Mouse (Mus musculus) embryonic facial prominence, embryonic 12.5 days (tissue): Measurements from ENCODE around the gene Fam8a1. TPM values are rescaled to one million over a fixed set of nuclear protein-coding genes. Genes with fewer than 3 reads are reported as not detected.

Experiments used
- ATAC-seq: fragments of 200-750 bp; cut with Nextera tagmentation; 2 replicates; pipeline ENCODE4 v1.8.0; 2017; ENCODE audit not compliant: insufficient number of reproducible peaks, insufficient read depth, low FRiP score, low TSS enrichment
- H3K27ac ChIP-seq: fragments of 300-500 bp; sonication (generic); 2 replicates; pipeline ENCODE4 v1.5.1; 2016; ENCODE audit warnings: mild to moderate bottlenecking
- H3K27me3 ChIP-seq: fragments of 300-500 bp; sonication (generic); 2 replicates; pipeline ENCODE4 v1.6.1; 2016; ENCODE audit warnings: mild to moderate bottlenecking, moderate library complexity
- H3K36me3 ChIP-seq: fragments of 300-500 bp; sonication (generic); 2 replicates; pipeline ENCODE4 v1.6.1; 2016; ENCODE audit warnings: mild to moderate bottlenecking
- H3K4me1 ChIP-seq: fragments of 300-500 bp; sonication (generic); 2 replicates; pipeline ENCODE4 v1.6.1; 2016
- H3K4me2 ChIP-seq: fragments of 300-500 bp; sonication (generic); replicated peaks from 2 replicates; pipeline ENCODE4 v1.6.1; 2016; ENCODE audit warnings: mild to moderate bottlenecking, moderate library complexity
- H3K4me3 ChIP-seq: fragments of 300-500 bp; sonication (generic); 2 replicates; pipeline ENCODE4 v1.5.1; 2016; ENCODE audit warnings: mild to moderate bottlenecking
- H3K9ac ChIP-seq: fragments of 300-500 bp; sonication (generic); 2 replicates; pipeline ENCODE4 v1.6.1; 2016; ENCODE audit warnings: mild to moderate bottlenecking, moderate library complexity
- H3K9me3 ChIP-seq: fragments of 300-500 bp; sonication (generic); 2 replicates; pipeline ENCODE4 v1.6.1; 2016; ENCODE audit warnings: mild to moderate bottlenecking, moderate library complexity
- WGBS: fragments of 180-500 bp; shearing (Covaris S2); methylation state at CpG from one replicate; pipeline ENCODE4 v1.1.7; 2016; 5-methylcytosine and 5-hydroxymethylcytosine counted together
- polyA plus RNA-seq: library from polyadenylated mRNA; unstranded; fragments of >200 nt; fragmentation: Nextera tagmentation; extraction: Ambion mirVana; gene quantifications from 2 replicates; pipeline ENCODE4 v1.2.1, GENCODE M21; 2016

Fam8a1 gene
- polyA plus RNA-seq = 15.3 and 17.4 TPM in 2 replicates

DNA sequence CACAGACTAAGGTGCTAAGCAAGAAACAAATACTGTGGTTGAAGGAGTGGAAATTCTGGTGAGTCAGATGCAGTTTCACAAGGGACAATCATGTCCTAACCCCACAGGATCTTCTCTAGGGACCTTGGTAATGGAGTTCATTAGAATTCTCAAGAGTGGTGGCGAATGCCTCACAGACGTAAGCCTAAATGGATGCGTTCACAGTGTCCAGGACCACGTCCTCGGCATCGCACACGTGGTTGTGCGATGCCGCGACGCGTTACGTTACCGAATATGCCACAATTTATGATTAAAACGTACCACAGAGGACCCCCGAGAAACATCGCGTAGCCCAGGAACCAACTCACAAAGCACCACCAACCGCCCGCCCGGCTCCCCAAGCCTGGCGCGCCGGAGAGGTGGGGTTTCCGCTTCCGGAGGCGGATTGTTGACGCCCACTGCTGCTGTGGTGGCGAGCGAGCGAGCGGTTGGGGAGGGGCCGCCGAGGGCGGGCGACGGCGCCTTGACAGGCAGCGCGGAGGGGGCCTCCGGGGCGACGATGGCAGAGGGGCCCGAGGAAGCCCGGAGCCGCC, at the start of gene Fam8a1:
TSS of gene Fam8a1 (plus strand) at position 475 of the 572 bp plus-strand sequence.
- Histone ChIP-seq H3K9me3 (no peaks in the 10 kb centered on the region), H3K4me3 (peak within 1 kb of the TSS; percentile 98), H3K4me1 (peaks cover 12% of the 10 kb centered on the region), H3K27ac (peak within 1 kb of the TSS; percentile 65), H3K9ac (peak within 1 kb of the TSS; percentile 90), H3K27me3 (no peaks in the 10 kb centered on the region), H3K4me2 (peak within 1 kb of the TSS; percentile 90), H3K36me3 (peaks cover 15% of the 10 kb centered on the region)
- ATAC-seq = peak; percentile 90
- under 1% methylated on average over 46 of the region's 46 CpGs for WGBS

DNA sequence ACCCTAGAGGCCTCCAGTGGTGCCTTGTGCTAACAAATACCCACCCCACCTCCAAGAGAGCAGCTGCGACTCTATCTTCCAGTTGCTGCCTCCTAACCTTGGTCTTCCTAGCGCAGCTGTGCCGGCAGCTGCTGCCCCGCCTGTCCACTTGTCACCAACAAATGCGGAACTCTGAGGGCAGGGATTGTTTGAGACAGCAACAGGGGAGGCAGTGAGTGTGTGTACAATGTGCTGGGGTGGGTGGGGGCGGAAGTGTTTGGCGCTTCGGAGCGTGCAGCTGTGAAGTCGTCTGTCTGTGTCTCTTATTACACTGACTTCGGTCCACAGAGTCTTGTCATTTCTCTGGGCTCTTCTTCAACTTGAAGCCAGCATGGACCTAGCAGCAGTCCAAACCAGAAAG, 49.7 kb upstream of the Fam8a1 start:
- Histone ChIP-seq H3K27me3 (no peaks in the 10 kb centered on the region), H3K9ac (no peak overlapping the region), H3K4me3 (no peak overlapping the region), H3K4me2 (peak overlapping the region; percentile 26), H3K4me1 (peaks cover 7% of the 10 kb centered on the region), H3K36me3 (no peaks in the 10 kb centered on the region), H3K9me3 (no peaks in the 10 kb centered on the region), H3K27ac (0 out of 2 replicates have a peak overlapping the region, but pooled peaks have one; percentile 8)
- 0 out of 2 replicates have a peak, but pooled peaks have one; percentile 52 for ATAC-seq
- WGBS = 39% methylated on average over 11 of the region's 11 CpGs

DNA sequence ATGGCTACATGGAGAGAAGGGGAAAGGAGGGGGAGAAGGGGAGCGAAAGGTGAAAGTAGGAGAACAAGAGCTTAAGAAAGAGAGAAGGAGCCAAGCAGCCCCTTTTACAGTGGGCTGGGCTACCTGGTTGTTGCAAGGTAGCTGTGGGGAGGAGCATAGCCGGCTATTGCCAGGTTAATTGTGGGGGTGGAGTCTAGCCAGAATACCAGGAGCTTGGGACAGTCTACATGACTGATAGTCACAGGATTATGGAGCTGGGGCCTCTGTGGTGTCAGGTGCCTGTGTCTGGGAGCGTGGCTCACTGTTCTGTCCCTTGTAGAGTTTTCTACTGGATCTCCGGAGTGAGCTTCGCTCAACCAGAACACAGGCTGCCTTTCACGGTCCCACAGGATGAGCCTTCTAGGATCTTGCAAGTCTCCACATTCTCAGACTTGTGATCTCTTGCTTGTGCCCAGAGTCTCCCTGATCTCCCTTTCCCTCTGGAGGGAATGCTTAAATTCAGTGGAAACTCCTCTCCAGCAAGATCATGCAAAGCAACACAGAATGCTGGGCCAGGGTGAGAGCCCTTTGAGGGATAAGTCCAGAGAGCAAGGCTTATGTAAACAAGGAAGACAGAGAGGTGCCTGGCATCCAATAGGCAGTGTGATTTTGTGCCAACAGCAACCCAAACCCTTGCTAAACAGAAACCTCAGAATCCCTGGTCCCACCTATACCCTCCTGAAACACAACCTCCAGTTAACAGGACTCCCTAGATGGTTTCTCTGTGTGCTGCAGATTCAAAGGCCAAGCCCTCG, 48.2 kb upstream of the Fam8a1 start:
- no peaks in the 10 kb centered on the region for H3K9me3 ChIP-seq
- no peak overlapping the region for H3K9ac ChIP-seq
- H3K27me3 ChIP-seq = no peaks in the 10 kb centered on the region
- H3K36me3 ChIP-seq = no peaks in the 10 kb centered on the region
- H3K4me3 ChIP-seq = no peak overlapping the region
- no peak overlapping the region for H3K27ac ChIP-seq
- no peak for ATAC-seq
- no peak overlapping the region for H3K4me2 ChIP-seq
- peaks cover 7% of the 10 kb centered on the region for H3K4me1 ChIP-seq
- 76% methylated on average over 7 of the region's 7 CpGs for WGBS

DNA sequence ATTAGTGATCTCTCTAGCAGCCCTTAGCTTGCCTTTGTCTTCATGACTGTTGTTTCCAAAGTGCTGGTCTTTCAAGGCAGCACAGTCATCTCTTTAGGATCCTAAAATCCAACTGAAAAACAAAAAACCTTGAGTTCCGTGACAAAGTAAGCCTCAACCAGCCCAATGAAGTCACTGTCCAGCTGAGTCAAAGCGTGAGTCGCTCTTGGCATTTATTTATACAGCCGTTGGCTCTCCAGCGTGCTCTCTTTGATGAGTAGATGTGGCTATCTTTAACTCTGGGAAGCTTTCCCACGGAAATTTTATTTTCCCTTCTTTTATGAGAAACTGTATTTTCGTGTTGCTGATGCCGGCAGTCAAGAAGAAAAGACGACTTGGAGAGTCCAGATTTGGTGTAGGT, 42.7 kb upstream of the Fam8a1 start:
- H3K36me3 ChIP-seq = no peaks in the 10 kb centered on the region
- H3K27me3 ChIP-seq = no peaks in the 10 kb centered on the region
- no peaks in the 10 kb centered on the region for H3K4me1 ChIP-seq
- no peak overlapping the region for H3K9ac ChIP-seq
- no peaks in the 10 kb centered on the region for H3K9me3 ChIP-seq
- H3K4me2 ChIP-seq = no peak overlapping the region
- 89% methylated on average over 9 of the region's 9 CpGs for WGBS
- no peak overlapping the region for H3K4me3 ChIP-seq
- H3K27ac ChIP-seq = no peak overlapping the region
- ATAC-seq = no peak

DNA sequence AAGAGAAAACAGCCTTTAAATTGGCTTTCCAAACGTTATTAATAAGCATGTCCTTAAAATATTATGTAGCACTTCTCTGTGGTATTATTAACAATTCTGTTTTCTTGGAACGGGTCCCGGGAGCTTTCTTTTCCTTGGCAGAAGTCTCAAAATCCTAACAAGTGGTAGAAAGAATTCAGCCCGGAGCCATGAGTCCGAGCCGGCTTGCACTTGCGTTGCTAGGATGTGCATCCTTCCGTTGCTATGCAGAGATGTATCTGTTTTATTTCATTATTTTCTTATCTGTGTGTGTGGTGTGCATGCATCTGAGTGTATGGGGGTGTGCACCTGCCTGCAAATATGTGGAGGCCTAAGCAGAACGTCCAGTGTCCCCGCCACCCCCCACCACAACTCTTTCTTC, 41.5 kb upstream of the Fam8a1 start:
- WGBS = 80% methylated on average over 10 of the region's 10 CpGs
- Histone ChIP-seq H3K27me3 (no peaks in the 10 kb centered on the region), H3K27ac (no peak overlapping the region), H3K4me2 (no peak overlapping the region), H3K9ac (no peak overlapping the region), H3K9me3 (no peaks in the 10 kb centered on the region), H3K4me3 (no peak overlapping the region), H3K4me1 (no peaks in the 10 kb centered on the region), H3K36me3 (no peaks in the 10 kb centered on the region)
- no peak for ATAC-seq

DNA sequence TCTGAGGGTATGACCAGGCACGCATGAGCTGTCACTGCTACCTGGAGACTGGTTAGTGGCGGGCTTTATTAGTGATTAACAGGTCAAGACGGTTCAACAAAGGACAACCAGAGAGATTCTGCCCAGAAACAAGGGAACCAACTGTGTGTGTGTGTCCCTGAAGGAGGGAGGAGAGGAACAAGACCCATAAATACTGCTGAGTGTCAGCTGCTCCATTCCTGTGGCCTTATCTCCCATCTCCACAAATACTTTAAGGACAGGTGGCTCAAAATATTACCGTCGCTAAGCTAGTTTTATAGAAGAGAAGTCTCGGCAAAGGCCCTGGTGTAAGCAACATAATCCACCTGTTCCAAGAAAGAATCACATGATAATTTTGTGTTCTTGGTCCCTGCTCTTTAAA, 39.9 kb upstream of the Fam8a1 start:
- H3K4me2 ChIP-seq = no peak overlapping the region
- 83% methylated on average over 6 of the region's 6 CpGs for WGBS
- H3K4me1 ChIP-seq = peaks cover 11% of the 10 kb centered on the region; the same call in 1 of the 2 replicates

DNA sequence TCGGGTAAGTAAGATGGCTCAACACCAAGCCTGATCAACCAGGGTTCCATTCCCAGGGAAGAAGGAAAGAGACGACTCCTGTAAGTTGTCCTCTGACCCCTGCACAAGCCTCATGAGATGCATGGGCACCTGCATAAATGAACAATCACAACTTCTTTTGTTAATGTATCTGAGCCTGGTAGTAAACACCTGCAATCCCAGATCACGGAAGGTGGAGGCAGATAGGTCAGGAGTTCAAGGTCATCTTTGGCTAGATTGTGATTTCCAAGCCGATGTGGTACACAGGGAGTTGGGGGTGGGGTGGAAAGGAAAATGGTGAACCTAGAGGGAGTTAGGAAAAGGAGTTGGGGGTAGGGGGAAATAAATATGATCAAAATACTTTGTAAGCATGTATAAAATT, 36.5 kb upstream of the Fam8a1 start:
- no peak for ATAC-seq

More for the DNA sequence above, 39.9 kb upstream of the Fam8a1 start:
- H3K27me3 ChIP-seq = no peaks in the 10 kb centered on the region
- H3K27ac ChIP-seq = no peak overlapping the region
- no peaks in the 10 kb centered on the region for H3K9me3 ChIP-seq
- no peak overlapping the region for H3K4me3 ChIP-seq
- no peaks in the 10 kb centered on the region for H3K36me3 ChIP-seq
- no peak overlapping the region for H3K9ac ChIP-seq
- ATAC-seq = no peak

DNA sequence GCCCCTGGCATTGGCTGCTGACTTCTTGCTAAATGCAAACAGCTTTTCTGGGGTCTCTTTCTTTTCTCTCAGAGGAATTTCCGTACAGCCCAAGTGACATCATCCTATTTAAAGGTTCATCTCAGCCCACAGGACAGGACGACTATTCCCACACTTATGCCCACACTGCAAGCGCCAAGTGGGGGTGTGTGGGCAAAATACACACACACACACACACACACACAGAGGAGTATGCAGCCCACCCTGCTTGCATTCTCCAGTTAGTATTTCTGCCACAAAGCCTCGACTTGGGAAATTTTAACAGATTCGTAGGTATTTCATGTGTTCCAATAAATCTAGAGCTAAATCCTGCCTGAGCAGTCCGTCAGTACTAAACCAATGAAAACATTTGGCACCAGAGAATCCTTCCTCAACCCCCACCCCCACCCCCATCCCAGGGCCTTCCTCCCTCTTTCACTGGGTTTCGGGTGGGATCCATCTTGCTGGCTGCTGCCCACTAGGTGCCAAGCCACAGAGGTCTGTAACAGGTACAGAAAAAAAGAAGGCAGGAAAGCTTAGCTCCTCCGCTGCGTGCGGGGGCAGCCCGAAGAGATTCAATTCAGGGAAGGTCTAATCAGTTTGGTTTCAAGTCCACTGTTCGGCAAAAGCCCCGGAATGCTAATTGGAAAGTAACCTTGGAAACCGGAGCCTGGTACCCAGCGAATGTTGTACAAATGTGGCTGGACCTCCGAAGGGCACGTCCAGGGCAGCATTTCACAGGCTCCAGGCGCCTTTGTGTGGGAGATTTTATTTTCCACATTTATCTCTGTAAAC, 35.8 kb upstream of the Fam8a1 start:
- Histone ChIP-seq H3K9me3 (no peaks in the 10 kb centered on the region), H3K4me2 (peak overlapping the region; percentile 40), H3K9ac (no peak overlapping the region), H3K27me3 (no peaks in the 10 kb centered on the region), H3K4me3 (peak overlapping the region; percentile 18; the same call in 1 of the 2 replicates), H3K27ac (no peak overlapping the region; the same call in 1 of the 2 replicates), H3K4me1 (peaks cover 11% of the 10 kb centered on the region; the same call in 1 of the 2 replicates), H3K36me3 (no peaks in the 10 kb centered on the region)
- 23% methylated on average over 18 of the region's 18 CpGs for WGBS
- 0 out of 2 replicates have a peak, but pooled peaks have one; percentile 41 for ATAC-seq

More for the DNA sequence above, 36.5 kb upstream of the Fam8a1 start:
- H3K4me2 ChIP-seq = no peak overlapping the region
- H3K4me1 ChIP-seq = peaks cover 11% of the 10 kb centered on the region; the same call in 1 of the 2 replicates
- WGBS = 60% methylated on average over 4 of the region's 4 CpGs
- H3K27ac ChIP-seq = no peak overlapping the region
- H3K27me3 ChIP-seq = no peaks in the 10 kb centered on the region
- no peaks in the 10 kb centered on the region for H3K36me3 ChIP-seq
- H3K9ac ChIP-seq = no peak overlapping the region
- no peaks in the 10 kb centered on the region for H3K9me3 ChIP-seq
- no peak overlapping the region for H3K4me3 ChIP-seq

DNA sequence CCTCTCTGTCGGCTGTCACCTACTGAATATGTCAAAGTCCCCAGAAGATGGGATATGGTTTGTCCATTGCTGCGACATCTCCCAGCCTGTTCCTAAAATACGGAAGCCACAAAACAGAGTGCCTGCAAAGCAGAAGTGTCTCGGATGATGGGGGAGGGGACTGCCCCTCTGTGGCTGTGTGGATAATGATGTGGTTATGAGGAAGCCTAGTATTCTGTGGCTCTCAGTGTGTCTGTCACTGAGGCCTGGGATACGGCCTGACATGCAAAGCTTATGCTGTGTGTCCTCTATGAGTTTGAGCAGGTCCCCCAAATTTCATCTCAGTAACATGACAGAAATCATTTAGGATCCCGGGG, 35.2 kb upstream of the Fam8a1 start:
- WGBS = 37% methylated on average over 6 of the region's 6 CpGs
- H3K36me3 ChIP-seq = no peaks in the 10 kb centered on the region
- H3K27ac ChIP-seq = no peak overlapping the region; the same call in 1 of the 2 replicates
- no peaks in the 10 kb centered on the region for H3K9me3 ChIP-seq
- no peaks in the 10 kb centered on the region for H3K27me3 ChIP-seq
- no peak overlapping the region for H3K9ac ChIP-seq
- no peak for ATAC-seq
- no peak overlapping the region for H3K4me3 ChIP-seq
- H3K4me2 ChIP-seq = peak overlapping the region; percentile 40
- H3K4me1 ChIP-seq = peaks cover 11% of the 10 kb centered on the region; the same call in 1 of the 2 replicates

DNA sequence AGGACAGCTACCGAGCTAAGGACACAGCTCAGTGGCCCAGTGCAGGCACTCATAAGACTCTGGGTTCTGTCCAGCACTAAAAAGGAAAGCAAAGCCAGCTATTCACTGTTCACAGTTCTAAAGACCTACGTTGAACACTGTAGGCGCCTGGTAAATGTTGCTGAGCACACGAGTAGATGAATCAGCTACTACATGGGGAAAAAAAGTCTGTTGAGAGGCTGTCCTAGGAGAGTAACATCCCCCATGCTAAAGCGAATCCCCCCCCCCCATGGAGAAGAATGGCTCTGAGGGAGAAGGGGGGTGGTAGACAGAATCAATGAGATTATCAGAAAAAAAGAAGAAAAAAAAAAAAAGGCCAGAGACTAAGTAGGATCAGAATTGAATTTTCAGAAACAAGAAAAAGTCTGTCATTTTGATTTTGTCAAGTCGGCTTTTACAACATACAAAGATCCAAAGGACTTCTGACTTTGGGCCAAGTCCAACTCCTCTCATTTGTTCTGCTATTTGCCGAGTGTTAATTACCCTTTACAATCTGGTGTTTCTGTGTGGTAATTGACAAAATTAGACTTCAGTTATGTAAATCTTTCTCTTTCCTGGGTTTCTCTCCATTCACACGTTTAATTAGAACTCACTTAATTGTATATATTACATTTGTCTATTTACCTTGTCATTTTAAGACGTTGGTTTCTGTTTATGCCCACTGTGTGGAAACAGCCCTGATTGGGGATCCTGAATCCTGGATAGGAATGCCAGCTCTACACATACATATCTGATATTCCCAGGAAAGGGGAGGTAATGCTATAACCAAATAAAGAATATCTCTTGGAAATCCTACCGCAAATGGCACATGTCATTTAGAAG, 28.5 kb upstream of the Fam8a1 start:
- ATAC-seq = no peak
- Histone ChIP-seq H3K4me2 (no peak overlapping the region), H3K4me3 (no peak overlapping the region), H3K27ac (no peak overlapping the region), H3K36me3 (no peaks in the 10 kb centered on the region), H3K4me1 (no peaks in the 10 kb centered on the region), H3K27me3 (no peaks in the 10 kb centered on the region), H3K9ac (no peak overlapping the region), H3K9me3 (0 out of 2 replicates have a peak, but pooled peaks cover 3% of the 10 kb centered on the region)
- WGBS = 88% methylated on average over 10 of the region's 10 CpGs

DNA sequence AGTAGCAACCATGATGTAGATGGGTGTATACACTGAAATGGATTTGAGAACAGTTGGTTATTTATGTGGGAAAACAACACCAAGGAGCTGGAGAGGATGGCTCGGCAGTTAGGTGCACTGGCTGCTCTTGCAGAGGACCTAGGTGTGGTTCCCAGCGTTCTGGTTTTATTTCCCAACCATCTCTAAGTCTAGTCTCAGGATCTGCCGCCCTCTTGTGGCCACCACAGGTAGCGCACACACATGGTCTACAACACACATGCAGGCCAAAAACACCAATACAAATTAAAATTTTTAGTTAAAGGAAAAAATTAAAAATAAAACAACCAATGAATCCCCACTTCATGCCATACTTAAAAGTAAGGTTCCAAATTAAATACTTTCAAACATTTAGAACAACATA, 27.0 kb upstream of the Fam8a1 start:
- Histone ChIP-seq H3K4me1 (no peaks in the 10 kb centered on the region), H3K36me3 (no peaks in the 10 kb centered on the region), H3K27me3 (no peaks in the 10 kb centered on the region), H3K4me2 (no peak overlapping the region), H3K27ac (no peak overlapping the region), H3K9me3 (0 out of 2 replicates have a peak, but pooled peaks cover 3% of the 10 kb centered on the region), H3K4me3 (no peak overlapping the region), H3K9ac (no peak overlapping the region)
- 88% methylated on average over 4 of the region's 4 CpGs for WGBS
- no peak for ATAC-seq
